Mouse (Mus musculus): ENCODE data around the gene Rnf8.
"Not testable (repeated sequence)": the region's sequence is repeated elsewhere in the genome, so short reads cannot be mapped to it uniquely, and the experiment has no call there.

Rnf8 gene

DNA sequence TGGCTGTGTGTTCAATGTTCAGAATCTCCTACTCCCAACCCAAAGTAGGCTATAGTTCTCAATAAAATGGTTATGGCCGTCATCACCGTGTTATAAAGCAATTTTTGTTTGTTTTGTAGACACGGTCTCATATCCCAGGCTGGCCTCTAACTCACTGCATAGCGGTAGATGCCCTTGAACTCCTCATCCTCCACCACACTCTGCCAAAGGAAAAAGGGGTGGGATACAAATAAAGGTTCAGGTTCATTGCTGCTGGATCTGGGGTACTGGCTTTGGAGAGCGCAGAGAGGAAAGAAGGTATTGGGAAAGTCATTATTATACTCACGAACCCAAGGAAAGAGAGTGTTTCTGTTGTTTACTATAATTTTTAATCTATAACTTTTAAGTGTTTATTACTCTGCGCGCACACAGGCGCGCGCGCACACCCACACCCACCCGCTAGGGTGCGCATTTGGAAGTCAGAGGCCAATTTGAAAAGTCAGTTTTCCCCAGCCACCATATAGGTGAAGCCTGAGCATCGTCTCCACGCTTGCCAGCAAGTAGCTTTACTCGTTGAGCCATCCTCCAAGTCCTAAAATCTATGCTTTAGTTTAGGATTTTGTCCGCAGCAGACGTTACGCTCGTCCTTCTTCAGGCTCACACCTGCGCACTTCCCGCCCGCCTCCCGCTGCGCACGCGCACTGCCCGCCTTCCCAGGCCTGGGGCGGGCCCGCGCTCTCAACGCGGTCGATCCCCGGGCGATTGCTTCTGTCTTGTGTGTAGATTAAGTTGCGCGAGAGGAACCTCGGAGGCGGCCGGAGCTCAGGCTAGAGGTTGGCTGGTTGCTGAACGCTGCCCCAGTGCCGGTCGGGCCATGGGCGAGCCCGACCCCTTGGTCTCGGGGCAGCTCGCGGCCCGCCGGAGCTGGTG, at the start of gene Rnf8, which contains the start of gene Gm28043:
Gene Rnf8 (plus strand): TSS at position 676 of the 909 bp plus-strand sequence.
Gene Gm28043 (plus strand): TSS at position 762 of the 909 bp plus-strand sequence.
- peak; percentile 97 for DNase-seq (ENCODE audit: low read depth)

DNA sequence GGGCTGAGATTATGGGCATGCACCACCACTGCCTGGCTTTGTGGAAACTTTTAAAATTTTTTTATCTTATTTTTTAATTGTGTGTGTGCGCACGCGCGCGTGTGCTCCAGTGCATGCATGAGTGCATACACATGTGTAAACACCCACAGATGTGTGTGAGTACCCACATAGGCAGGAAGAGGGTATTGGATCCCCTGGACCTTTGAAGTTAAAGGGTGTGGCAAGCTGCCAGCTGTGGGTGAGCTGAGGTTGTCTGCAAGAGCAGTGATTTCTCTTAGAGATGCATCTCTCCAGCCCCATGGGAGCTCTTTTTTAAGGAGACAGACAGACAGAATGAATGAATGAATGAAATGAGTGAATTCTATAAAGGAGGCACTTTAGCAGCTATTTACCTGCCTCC, 49.1 kb upstream of the Rnf8 start:
- peak; percentile 66 for DNase-seq (ENCODE audit: low read depth)

DNA sequence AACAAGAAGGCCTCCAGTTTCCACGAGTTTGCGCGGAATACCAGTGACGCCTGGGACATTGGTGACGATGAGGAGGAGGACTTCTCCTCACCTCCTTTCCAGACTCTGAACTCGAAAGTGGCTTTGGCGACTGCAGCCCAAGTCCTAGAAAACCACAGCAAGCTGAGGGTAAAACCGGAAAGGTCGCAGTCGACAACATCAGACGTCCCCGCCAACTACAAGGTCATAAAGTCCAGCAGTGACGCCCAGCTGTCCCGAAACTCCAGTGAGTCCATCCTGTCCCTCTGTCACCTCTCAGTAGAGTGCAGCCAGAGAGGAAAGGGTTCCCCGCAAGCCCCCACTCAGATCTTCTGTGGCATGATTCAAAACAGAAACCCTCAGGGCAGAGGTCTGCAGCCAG, 46.2 kb upstream of the Rnf8 start:
- no peak for DNase-seq (ENCODE audit: low read depth)

DNA sequence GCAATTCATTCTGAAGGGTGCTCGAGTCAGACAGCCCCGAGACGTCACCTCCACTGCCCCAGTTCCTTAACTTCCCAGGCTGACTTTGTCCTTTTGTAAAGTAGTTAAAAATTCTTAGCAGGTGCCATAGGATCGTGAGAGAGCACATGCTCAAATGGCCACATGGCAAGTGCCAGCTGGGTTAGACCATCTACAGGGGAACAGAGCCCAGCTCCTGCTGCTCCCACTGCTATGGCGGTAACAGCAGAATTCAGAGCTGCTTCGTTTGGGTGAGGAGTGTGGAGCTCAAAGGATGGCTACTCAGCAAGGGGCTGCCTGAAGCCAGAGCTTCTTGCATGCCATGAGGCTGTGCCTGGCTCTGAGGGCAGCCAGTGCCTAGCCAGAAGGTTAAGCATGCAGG, 44.8 kb upstream of the Rnf8 start:
- no peak for DNase-seq (ENCODE audit: low read depth)

DNA sequence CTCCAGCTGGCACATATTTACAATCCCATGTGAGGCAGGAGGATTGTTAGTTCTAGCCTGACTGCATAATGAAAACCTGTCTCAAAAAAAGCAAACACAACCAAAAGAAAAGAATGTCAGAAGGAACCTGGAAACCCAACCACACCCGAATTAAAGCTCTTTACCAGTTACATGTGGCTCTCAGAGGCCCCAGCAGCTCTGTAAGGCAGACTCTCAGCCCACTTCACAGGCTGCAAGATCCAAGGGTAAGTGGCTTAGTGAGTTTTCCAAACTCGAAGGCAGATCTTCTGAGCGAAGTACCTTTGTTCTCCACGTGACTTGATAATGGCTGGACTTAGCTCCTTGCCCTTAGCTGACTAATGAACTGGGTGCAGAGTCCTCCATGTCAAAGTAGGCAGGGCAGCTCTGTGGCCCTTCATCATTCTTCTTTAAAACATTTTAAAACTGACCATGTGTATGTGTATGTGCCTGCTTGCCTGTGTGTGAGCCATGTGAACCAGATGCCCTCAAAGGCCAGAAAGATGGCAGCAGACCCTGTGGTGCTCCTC, 34.9 kb upstream of the Rnf8 start:
- no peak for DNase-seq (ENCODE audit: low read depth)

DNA sequence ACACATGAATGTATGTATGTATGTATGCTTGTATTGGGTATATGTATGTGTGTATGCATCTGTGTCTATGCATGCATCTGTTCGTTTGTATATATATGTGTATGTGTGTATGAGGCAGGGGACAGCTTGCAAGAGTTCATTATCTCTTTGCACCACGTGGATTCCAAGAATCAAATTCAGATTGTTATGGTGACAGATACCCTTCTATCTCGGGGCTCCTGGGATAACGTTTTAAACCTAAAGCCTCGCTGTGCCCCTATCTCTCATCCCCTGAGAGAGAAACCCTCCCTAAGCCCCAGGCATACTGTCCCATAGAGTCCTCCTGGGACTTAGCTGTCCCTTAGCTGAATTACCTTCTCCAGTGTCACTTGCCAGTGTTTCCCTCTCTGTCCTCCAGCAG, 31.0 kb upstream of the Rnf8 start:
- DNase-seq (ENCODE audit: low read depth): no peak

DNA sequence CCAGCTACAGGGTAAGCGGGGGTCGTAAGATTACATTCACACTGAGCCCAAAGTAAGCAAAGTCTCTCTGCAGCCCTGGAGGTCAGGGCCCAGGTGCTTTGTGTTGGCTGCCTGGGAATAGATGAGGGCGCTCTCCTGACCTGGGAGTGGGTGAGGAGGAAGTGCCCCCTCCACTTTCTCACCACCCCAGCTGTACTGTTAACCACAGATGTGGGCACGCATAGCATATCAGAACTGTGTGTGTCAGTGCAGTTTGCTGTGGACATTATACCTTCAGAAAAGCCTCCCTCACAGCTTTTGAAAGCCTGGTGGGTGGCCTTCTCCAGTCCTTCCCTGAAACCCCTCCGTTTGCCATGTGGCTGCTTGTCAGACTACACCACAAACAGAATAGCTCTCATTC, 30.3 kb upstream of the Rnf8 start:
- DNase-seq (ENCODE audit: low read depth): peak; percentile 34

DNA sequence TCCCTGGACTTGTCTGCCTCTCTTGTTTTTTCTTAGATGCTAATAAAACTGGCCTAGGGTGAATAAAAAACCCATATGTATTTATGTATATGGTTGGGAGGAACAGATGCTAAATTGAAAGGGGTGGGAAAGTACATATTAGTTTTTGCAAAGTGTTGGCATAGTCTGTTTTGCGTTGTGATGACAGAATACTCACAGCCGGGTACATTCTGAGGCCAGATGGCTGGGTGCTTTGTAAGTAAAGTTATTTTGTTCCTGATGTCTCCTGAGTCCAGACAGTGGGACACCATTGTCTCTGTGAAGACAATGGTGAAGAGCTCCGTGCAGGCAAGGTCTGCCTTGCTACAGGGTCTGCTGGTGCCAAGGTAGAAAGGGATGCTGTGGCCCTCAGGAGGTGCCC, 29.9 kb upstream of the Rnf8 start:
- no peak for DNase-seq (ENCODE audit: low read depth)

DNA sequence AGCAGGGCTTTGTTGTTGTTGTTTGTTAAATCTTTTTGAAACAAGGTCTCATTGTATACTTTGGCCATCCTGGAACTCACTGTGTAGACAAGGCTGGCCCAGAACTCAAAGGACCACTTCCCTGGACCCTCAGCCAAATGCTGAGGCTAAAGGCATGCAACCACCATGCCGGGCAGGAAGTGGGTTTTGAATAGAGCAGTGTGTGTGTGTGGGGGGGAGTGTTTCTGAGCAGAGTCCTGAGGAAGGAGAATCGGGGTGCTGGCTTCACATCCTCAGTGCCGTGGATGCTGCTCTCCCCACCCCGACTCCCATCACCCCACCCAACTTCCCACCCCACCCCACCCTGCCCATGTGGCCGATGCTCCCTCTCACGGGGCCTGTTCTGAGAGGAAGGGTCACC, 29.1 kb upstream of the Rnf8 start:
- peak; percentile 43 for DNase-seq (ENCODE audit: low read depth)

DNA sequence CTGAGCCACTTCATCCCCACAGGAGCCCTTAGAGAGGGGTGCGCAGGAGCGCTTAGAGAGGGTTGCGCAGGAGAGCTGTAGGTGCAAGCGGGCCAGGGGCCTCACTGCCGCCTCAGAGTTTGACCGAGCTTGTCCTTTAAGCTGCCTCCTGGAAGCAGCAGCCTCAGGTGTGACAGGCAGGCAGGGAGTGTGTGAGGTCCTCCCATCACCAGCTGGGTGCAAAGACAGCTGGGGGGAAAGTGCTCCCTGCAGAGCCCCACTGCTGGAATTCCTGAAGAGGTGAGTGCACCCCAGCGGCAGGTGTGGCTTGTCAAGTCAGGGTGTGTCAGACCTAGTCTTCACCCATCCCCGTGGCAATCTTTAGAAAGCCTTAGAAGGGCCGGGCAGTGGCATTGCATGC, 27.7 kb upstream of the Rnf8 start:
- no peak for DNase-seq (ENCODE audit: low read depth)

DNA sequence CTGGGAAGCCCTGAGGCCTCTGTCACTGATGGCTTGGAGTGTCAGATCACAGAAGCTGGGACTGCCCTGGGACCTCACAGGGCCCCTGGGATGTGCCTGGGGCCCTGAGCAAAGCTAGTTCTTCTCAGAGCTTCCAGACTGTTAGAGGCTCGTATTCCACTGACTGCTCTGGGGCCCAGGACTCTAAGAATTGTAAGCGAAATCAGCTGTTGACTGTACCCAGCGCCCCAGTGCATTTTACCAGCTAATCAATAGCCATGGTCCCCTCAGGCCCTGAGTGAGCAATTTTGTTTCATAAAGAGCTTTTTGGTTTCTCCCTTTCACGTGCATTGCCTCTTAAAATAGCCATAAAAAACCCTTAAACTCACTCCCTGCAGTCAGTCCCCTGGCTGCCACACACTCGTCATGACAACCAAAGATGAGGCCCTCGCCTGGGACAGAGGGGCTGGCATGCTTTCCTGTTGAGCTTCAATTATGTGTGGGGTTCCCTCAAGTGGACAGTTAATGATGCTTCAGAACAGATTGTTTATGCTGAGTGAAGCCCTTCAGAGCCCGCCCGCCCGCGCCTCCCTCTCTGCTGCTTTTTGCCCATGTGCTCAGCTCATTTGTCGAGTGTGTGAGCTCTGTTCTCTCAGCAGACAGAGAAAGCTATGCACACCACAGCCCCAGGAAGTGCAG, 25.2 kb upstream of the Rnf8 start:
- DNase-seq (ENCODE audit: low read depth): no peak

DNA sequence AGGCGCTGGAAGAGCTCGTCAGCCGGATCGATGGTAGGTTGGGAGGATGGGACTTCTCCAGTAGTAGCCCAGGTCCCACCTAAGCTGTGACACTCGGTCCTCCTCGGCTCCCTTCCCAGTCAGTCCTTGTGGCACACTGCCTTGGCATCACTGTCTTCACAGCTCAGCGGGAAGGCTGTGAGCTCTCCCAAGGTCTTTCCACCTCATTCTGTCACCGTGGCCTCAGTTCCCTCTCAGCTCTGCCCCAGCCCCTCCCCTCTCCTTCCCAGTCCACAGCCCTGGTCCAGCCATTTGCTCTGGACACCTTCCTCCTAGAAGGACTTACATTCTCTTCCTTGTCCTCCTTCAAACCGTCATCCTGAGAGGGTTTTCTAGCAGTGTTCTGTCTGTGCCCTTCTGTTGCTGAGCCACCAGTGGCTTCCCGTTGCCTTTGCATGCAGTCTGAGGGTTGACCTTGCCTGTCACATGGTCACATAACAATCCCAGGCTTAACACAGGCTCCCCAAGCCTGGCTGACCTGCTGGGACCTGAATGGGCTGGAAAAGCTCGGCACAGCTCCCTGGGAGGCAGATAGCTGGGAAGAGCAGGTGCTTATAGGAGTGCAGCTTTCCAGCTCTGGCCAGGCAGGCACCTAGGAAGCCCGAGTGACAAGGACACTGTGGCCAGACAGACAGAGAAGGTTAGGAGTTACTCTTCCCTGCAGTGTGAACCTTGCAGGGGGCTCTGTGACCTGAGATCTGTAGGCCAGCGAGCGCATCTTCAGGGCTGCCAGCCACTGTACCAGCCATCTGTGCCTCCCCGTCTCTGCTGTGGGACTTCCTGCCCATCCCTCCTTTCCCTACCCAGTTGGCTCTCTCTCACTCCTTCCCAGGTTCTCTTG, 18.5 kb upstream of the Rnf8 start:
- no peak for DNase-seq (ENCODE audit: low read depth)

DNA sequence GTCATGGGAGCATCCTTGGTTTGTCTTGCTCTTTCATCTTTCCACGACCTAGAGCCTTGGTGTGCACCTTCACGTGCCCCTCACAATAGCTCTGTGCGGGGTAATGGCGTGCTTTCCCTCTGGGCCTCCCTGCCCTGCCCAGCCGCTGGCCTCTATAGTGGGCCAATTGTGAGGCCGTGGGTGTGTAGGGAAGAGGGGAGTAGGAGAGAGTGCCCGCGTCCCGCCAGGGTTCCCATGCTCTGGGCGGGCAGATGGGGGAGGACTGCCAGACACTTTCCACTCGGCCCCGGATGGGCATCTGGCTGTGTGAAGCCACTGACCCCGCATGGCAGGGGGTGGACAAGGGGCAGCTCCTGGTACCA, 17.8 kb upstream of the Rnf8 start:
- no peak for DNase-seq (ENCODE audit: low read depth)

DNA sequence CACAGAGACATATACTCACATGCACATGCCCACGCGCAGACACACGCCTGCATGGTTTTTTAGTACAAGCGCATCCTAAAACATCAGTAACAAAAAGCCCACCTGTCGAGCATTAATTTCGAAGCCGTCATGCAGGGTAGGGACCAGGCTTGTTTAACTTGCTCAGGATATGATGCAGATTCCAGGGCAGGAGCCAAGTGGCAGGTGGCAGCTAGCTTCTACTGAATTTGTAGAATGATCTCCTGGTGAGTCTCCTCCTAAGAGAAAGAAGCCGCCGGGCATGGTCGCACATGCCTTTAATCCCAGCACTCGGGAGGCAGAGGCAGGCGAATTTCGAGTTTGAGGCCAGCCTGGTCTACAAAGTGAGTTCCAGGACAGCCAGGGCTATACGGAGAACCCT, 15.5 kb upstream of the Rnf8 start:
- DNase-seq (ENCODE audit: low read depth): no peak

DNA sequence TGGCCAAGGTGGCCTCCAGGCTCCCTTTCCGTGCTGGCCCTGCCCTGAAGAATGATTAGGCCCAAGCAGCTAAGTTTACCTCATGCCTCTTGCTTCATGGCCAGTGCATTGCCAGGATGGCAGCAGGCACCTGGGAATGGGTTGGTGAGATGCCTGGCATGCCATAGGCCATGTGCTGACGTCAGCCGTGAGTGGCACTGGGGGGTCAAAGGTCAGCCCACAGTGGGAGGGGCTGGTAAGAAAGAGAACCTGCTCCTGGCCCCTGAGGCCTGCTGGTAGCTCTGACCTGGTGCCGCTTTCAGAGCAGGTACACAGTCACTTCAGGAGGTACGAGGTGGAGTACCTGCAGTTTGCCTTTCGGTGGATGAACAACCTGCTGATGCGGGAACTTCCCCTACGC, 15.1 kb upstream of the Rnf8 start:
- DNase-seq (ENCODE audit: low read depth): no peak

DNA sequence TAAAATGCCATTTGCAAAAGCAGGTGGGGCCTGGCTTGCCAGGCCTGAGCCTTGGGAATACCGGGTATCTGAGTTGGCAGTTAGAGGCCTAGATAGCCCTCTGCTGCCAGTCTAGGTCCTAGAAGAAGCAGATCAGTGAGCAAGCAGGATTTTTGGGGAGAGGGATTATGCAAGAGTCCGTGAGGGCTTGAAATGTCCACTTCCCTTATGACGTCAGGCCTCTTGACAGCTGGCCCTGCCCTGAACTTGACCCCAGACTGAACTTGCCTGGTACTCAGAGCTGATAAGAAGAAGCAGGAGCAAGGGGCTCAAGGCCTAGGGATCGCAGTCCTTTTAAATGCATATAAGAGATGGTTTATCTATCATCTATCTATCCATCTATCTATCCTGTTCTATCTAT, 13.2 kb upstream of the Rnf8 start:
- DNase-seq (ENCODE audit: low read depth): no peak

DNA sequence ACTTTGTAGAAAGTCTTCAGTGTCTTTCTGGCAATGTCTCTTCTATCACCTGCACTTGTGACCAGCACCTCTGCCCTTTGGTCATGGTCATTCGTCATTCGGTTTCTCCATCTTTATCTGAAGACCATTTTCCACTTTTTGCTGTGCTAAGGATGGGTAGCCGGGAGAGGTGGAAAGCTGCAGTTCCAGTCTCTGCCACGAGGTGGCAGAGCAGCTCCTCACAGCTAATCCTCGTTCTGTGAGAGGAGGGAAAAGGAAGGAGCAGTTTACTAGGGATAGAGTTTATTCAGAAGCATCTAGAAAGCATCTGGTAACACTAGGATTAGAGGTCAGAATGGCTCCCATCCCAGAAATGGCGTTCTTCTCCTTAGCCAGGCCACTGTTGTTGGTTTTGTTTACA, 11.3 kb upstream of the Rnf8 start:
- DNase-seq (ENCODE audit: low read depth): peak; percentile 76

DNA sequence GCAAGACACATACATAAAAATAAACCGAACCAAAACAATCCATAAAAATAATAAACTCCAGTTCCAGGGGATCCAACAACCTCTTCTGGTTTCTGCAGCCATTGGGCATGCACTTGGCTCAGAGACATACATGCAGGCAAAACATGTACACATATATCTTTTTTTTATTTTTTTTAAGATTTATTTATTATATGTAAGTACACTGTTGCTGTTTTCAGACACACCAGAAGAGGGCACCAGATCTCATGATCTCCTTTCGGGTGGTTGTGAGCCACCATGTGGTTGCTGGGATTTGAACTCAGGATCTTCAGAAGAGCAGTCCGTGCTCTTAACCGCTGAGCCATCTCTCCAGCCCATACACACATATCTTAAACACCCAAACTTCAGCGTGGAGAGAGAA, 1.1 kb upstream of the Rnf8 start:
- not testable (repeated sequence) for DNase-seq (ENCODE audit: low read depth)

DNA sequence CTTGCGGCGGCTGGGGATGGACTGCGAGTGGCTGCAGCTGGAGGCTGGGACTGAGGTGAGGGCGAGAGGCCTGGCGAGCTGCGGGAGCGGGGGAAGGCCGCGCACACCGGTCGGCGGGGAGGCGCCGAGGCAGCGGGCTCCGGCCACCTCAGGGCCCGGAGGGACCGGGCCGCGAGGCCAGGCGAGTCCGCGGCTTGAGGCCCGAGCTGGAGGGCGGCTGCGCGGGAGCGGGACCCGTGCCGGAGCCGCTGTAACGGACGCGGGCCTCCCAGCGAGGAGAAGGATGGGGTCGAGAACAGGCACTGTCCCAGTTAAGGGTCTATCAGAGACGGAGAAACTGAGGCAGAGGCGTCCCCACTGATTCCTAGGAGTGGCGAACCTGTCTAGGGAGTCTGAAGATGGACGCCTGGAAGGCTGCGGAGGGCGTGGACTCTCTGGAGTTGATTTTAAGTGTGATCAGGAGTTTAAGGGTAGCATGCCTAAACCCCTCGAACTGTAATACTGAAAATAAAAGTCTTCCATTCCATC, 498 bp downstream of the Rnf8 start:
- no peak for DNase-seq (ENCODE audit: low read depth)

DNA sequence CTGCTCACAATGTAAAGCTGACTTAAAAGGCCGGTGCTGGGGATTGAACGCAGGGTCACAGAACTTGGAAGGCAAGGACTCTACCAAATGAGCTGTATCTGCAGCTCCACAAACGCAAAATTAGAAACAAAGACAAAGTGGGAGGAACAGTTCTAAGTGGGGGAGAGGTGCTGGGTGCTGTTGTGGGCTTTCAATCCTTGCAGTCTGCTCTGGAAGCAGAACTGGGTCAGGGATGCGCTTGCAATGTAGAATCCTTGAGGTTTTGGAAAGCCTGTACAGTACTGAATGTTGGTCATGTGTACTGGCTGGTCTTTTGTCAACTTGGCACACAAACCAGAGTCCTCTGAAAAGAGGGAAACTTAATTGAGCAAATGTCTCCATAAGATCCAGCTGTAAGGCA, 1.0 kb downstream of the Rnf8 start:
- no peak for DNase-seq (ENCODE audit: low read depth)

DNA sequence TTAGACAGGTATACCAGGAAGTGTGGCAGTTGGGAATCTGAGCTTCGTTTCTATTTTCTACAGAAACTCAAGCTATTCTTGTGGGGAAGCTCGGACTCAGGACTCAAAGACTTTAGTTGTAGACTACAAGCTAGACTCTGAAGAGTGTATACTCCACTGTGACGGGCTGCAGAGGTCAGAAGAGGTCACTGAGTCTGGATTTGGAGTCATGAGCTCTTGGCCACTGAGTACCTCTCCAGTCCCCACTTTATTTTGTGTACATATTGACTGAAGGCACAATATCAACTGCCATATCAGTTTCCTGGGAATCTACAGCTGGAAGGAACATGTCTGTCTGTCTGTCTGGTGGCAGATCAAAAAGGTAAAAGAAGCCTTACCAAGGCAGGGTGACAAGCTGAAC, 4.6 kb downstream of the Rnf8 start:
- DNase-seq (ENCODE audit: low read depth): no peak

DNA sequence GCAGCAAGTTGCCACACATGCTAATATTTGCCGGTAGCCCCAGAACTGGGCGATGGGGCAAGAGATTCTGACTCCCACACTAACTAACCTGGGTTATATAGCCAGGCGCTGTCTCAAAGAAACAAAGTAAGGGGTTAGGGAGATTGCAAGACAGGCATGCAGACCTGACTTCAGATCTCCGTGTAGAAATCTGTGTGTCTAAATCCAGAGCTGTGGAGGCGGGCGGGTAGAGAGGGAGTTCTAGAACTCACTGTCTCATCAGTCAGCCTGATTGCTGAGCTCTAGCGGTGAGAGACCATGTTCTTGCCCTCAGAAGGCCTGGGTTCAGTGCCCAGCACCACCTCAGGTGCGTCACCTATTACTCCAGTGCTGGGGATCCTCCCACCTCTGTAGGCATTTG, 8.9 kb downstream of the Rnf8 start:
- DNase-seq (ENCODE audit: low read depth): no peak

Data from naive thymus-derived CD4-positive, alpha-beta T cell, adult 2 months (primary cell).